ENCODE assay signal across 10 mouse cellular contexts in genomic region chr11:115071015-115071551, GRCm38 (mm10). TPM values are rescaled to one million over a fixed set of nuclear protein-coding genes. Genes with fewer than 3 reads are reported as not detected.
A peak's percentile ranks its signal among the peaks of the same experiment; 100 is the strongest.
DNase-seq lines count a peak whose midpoint lies in the region; ATAC-seq and TF ChIP-seq lines count a peak whose summit lies in the region.
"Had no signal": no experiment of that assay in that cellular context is flagged by ENCODE, and none has a peak within 500 bp of the region (broad histone marks: within the 10 kb centered on the region; RNA-seq: fewer than 3 reads in every experiment).

No protein-coding gene starts in this region.

- 13% methylated on average over 9 of the region's 9 CpGs for WGBS in heart, embryonic 14.5 days
- 12% methylated on average over 9 of the region's 9 CpGs for WGBS in forebrain, postnatal 0 days
- WGBS in midbrain, embryonic 14.5 days: 7% methylated on average over 9 of the region's 9 CpGs

- H3K9me3 ChIP-seq in heart, embryonic 14.5 days (ENCODE audit: control insufficient read depth, low read length): no peaks in the 10 kb centered on the region
- H3K9me3 ChIP-seq in forebrain, postnatal 0 days (ENCODE audit: low read length): no peaks in the 10 kb centered on the region
- no peaks in the 10 kb centered on the region for H3K9me3 ChIP-seq in midbrain, embryonic 14.5 days (ENCODE audit: control insufficient read depth, low read length)

- no peak for ATAC-seq in heart, embryonic 14.5 days (ENCODE audit: insufficient number of reproducible peaks, insufficient read depth, low FRiP score, low read depth)
- no peak for ATAC-seq in forebrain, postnatal 0 days
- ATAC-seq in midbrain, embryonic 14.5 days (ENCODE audit: low FRiP score, low TSS enrichment): no peak

- H3K4me1 ChIP-seq in heart, embryonic 14.5 days (ENCODE audit: control insufficient read depth in 2 of 2, insufficient read depth in 2 of 2, low read length in 2 of 2): peaks cover 4 to 5% of the 10 kb centered on the region in 2 experiments; a peak in 3 of 4 replicates
- no peaks in the 10 kb centered on the region for H3K4me1 ChIP-seq in forebrain, postnatal 0 days (ENCODE audit: insufficient read depth)
- H3K4me1 ChIP-seq in midbrain, embryonic 14.5 days (ENCODE audit: control insufficient read depth, insufficient read depth, low read length): peaks cover 2% of the 10 kb centered on the region; the same call in 1 of the 2 replicates

- intact Hi-C loops in heart, postnatal 14 days (cut with DNase I): no loop called here

- no peaks in the 10 kb centered on the region for H3K27me3 ChIP-seq in heart, embryonic 14.5 days (ENCODE audit: control insufficient read depth, insufficient read depth, low read length)
- H3K27me3 ChIP-seq in forebrain, postnatal 0 days (ENCODE audit: insufficient read depth, low read length): no peaks in the 10 kb centered on the region
- peaks cover 4% of the 10 kb centered on the region; the same call in 1 of the 2 replicates for H3K27me3 ChIP-seq in midbrain, embryonic 14.5 days (ENCODE audit: control insufficient read depth, insufficient read depth, low read length)

- H3K9ac ChIP-seq in heart, embryonic 14.5 days (ENCODE audit: low read length): no peak overlapping the region
- H3K9ac ChIP-seq in forebrain, postnatal 0 days: 0 out of 2 replicates have a peak overlapping the region, but pooled peaks have one; percentile 25
- H3K9ac ChIP-seq in midbrain, embryonic 14.5 days (replicated peaks; ENCODE audit: low read length): no peak overlapping the region

- H3K4me3 ChIP-seq in heart, embryonic 14.5 days (ENCODE audit: control insufficient read depth in 1 of 2, insufficient read depth in 1 of 2, low read depth in 1 of 2, low read length in 2 of 2): no peak overlapping the region
- no peak overlapping the region for H3K4me3 ChIP-seq in forebrain, postnatal 0 days (ENCODE audit: low read depth, low read length)
- H3K4me3 ChIP-seq in midbrain, embryonic 14.5 days (replicated peaks; ENCODE audit: low read depth, low read length): no peak overlapping the region

- H3K27ac ChIP-seq in heart, embryonic 14.5 days (replicated peaks in 1 of 2; ENCODE audit: control insufficient read depth in 1 of 2, insufficient read depth in 1 of 2, low read depth in 2 of 2, low read length in 2 of 2): no peak overlapping the region
- H3K27ac ChIP-seq in forebrain, postnatal 0 days (ENCODE audit: low read depth, low read length): no peak overlapping the region
- H3K27ac ChIP-seq in midbrain, embryonic 14.5 days (replicated peaks; ENCODE audit: low read depth, low read length): no peak overlapping the region

- no peaks in the 10 kb centered on the region for H3K36me3 ChIP-seq in heart, embryonic 14.5 days (ENCODE audit: control insufficient read depth, insufficient read depth, low read length)
- no peaks in the 10 kb centered on the region for H3K36me3 ChIP-seq in forebrain, postnatal 0 days (ENCODE audit: insufficient read depth)
- H3K36me3 ChIP-seq in midbrain, embryonic 14.5 days (ENCODE audit: control insufficient read depth, insufficient read depth, low read length): no peaks in the 10 kb centered on the region

- peak overlapping the region; percentile 23; the same call in 1 of the 2 replicates for H3K4me2 ChIP-seq in heart, embryonic 14.5 days (ENCODE audit: low read length)
- H3K4me2 ChIP-seq in forebrain, postnatal 0 days (ENCODE audit: low read depth): peak overlapping the region; percentile 23; the same call in 1 of the 2 replicates
- peak overlapping the region; percentile 35 for H3K4me2 ChIP-seq in midbrain, embryonic 14.5 days (ENCODE audit: low read length)

- TF ChIP-seq CTCF in forebrain, postnatal 0 days (IDR thresholded peaks at IDR 0.05; ENCODE audit: low read depth): no peak

- no peak for DNase-seq in heart, postnatal 14 days
- DNase-seq in WW6 (ENCODE audit: low read depth, low spot score): peak; percentile 49
- no peak for DNase-seq in forebrain, postnatal 0 days
- DNase-seq in midbrain, embryonic 14.5 days: peak; percentile 43
- DNase-seq in adrenal gland, postnatal 10 days: no peak
- no peak for DNase-seq in right cerebral cortex, postnatal 10 days (ENCODE audit: low spot score in 2 of 2)
- DNase-seq in thymus, postnatal 14 days: no peak
- DNase-seq: right cerebral cortex, postnatal 4 days had no signal

RNA-seq across cellular contexts. Expression of gene Cd300e, which starts 9.1 kb away (rescaled TPM):
- 0.09 TPM in 1 of 2 replicates, not detected in the other for polyA plus RNA-seq in heart, embryonic 14.5 days (2014; fragmentation: Nextera tagmentation; extraction: Ambion mirVana)
- under 1 TPM; 0.17 to 0.20 TPM for total RNA-seq in heart, postnatal 14 days (2021)
- total RNA-seq in forebrain, postnatal 0 days (2014; rRNA removed): not detected in 2 replicates
- polyA plus RNA-seq in forebrain, postnatal 0 days (2015; fragmentation: Nextera tagmentation; extraction: Ambion mirVana): 0.09 TPM in 1 of 2 replicates, not detected in the other
- not detected in 2 replicates for polyA plus RNA-seq in midbrain, embryonic 14.5 days (2014; fragmentation: Nextera tagmentation; extraction: Ambion mirVana)
- total RNA-seq in adrenal gland, postnatal 10 days (2021): under 1 TPM; 0.48 to 0.96 TPM
- total RNA-seq: common myeloid progenitor, adult 5-6 weeks had no signal

RNA-seq across cellular contexts. Expression of gene Rab37, which starts 20.1 kb away (rescaled TPM):
- polyA plus RNA-seq in heart, embryonic 14.5 days (2014; fragmentation: Nextera tagmentation; extraction: Ambion mirVana): 0.78 and 0.89 TPM in 2 replicates
- total RNA-seq in heart, postnatal 14 days (2021): 1 to 10 TPM in 1 of 2 experiments, under 1 TPM in 1; 1.00 to 1.3 TPM
- 0.38 and 0.57 TPM in 2 replicates for total RNA-seq in forebrain, postnatal 0 days (2014; rRNA removed)
- 0.82 and 0.84 TPM in 2 replicates for polyA plus RNA-seq in forebrain, postnatal 0 days (2015; fragmentation: Nextera tagmentation; extraction: Ambion mirVana)
- 0.26 and 0.83 TPM in 2 replicates for polyA plus RNA-seq in midbrain, embryonic 14.5 days (2014; fragmentation: Nextera tagmentation; extraction: Ambion mirVana)
- 1 to 10 TPM; 2.4 to 2.5 TPM for total RNA-seq in adrenal gland, postnatal 10 days (2021)

RNA-seq across cellular contexts. Expression of gene Cd300ld3, which starts 22.9 kb away (rescaled TPM):
- polyA plus RNA-seq in heart, embryonic 14.5 days (2014; fragmentation: Nextera tagmentation; extraction: Ambion mirVana): not detected in 2 replicates
- total RNA-seq in heart, postnatal 14 days (2021): 1 to 10 TPM; 4.9 to 8.1 TPM
- not detected in 2 replicates for total RNA-seq in forebrain, postnatal 0 days (2014; rRNA removed)
- polyA plus RNA-seq in forebrain, postnatal 0 days (2015; fragmentation: Nextera tagmentation; extraction: Ambion mirVana): not detected in 2 replicates
- polyA plus RNA-seq in midbrain, embryonic 14.5 days (2014; fragmentation: Nextera tagmentation; extraction: Ambion mirVana): not detected in 2 replicates
- 1 to 10 TPM; 3.8 to 4.5 TPM for total RNA-seq in adrenal gland, postnatal 10 days (2021)
- total RNA-seq: common myeloid progenitor, adult 5-6 weeks had no signal

RNA-seq across cellular contexts. Expression of gene Cd300ld5, which starts 33.5 kb away (rescaled TPM):
- not detected in 2 replicates for polyA plus RNA-seq in heart, embryonic 14.5 days (2014; fragmentation: Nextera tagmentation; extraction: Ambion mirVana)
- total RNA-seq in heart, postnatal 14 days (2021): 1 to 10 TPM in 1 of 2 experiments, not detected in 1; 1.4 TPM
- not detected in 2 replicates for total RNA-seq in forebrain, postnatal 0 days (2014; rRNA removed)
- not detected in 2 replicates for polyA plus RNA-seq in forebrain, postnatal 0 days (2015; fragmentation: Nextera tagmentation; extraction: Ambion mirVana)
- polyA plus RNA-seq in midbrain, embryonic 14.5 days (2014; fragmentation: Nextera tagmentation; extraction: Ambion mirVana): not detected in 2 replicates
- 1 to 10 TPM; 1.3 to 3.9 TPM for total RNA-seq in adrenal gland, postnatal 10 days (2021)
- total RNA-seq: common myeloid progenitor, adult 5-6 weeks had no signal

RNA-seq across cellular contexts. Expression of gene Cd300ld4, which starts 44.3 kb away (rescaled TPM):
- not detected in 2 replicates for polyA plus RNA-seq in heart, embryonic 14.5 days (2014; fragmentation: Nextera tagmentation; extraction: Ambion mirVana)
- total RNA-seq in heart, postnatal 14 days (2021): not detected
- total RNA-seq in forebrain, postnatal 0 days (2014; rRNA removed): not detected in 2 replicates
- polyA plus RNA-seq in forebrain, postnatal 0 days (2015; fragmentation: Nextera tagmentation; extraction: Ambion mirVana): not detected in 2 replicates
- not detected in 2 replicates for polyA plus RNA-seq in midbrain, embryonic 14.5 days (2014; fragmentation: Nextera tagmentation; extraction: Ambion mirVana)
- 1 to 10 TPM in 1 of 2 experiments, not detected in 1; 1.3 TPM for total RNA-seq in adrenal gland, postnatal 10 days (2021)
- total RNA-seq: common myeloid progenitor, adult 5-6 weeks had no signal

Comparison
In these comparisons a context has a peak if more than half of its experiments do, and no peak if none do; other contexts are left out.
1. DNase-seq: peak in WW6 (single experiment) and midbrain, embryonic 14.5 days (single experiment); none in heart, postnatal 14 days (0 of 2), forebrain, postnatal 0 days (single experiment), adrenal gland, postnatal 10 days (single experiment), right cerebral cortex, postnatal 10 days (0 of 2) and thymus, postnatal 14 days (single experiment).
2. Peak in every context shown above with its lines, with median percentiles within 50 percentile points of each other: H3K4me2 ChIP-seq.